Comparison of ENCODE assay signal across 8 mouse cellular contexts in the genomic region with DNA sequence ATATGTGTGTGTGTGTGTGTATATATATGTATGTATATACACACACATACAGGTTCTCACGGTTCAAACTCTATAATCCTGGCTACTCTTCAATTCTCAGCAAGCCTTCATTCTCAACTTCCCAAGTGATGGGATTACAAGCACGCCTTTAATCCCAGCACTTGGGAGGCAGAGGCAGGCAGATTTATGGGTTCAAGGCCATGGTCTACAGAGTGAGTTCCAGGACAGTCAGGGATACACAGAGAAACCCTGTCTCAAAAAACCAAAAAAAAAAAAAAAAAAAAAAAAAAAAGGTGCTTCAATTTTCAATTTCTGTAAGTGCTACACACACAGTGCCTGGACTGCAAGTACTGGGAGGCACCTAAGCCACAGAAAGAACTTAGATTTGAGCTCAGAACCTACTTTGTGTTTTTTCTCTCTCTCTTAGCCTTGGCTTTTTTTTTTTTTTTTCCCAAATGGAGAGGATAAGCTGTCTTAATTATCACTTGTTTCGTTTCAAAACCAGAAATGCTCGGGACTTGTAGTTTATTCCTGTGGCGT. TPM values are rescaled to one million over a fixed set of nuclear protein-coding genes. Genes with fewer than 3 reads are reported as not detected.
A peak's percentile ranks its signal among the peaks of the same experiment; 100 is the strongest.
DNase-seq lines count a peak whose midpoint lies in the region; ATAC-seq and TF ChIP-seq lines count a peak whose summit lies in the region.

No protein-coding gene starts in this region.

- H3K27ac ChIP-seq in liver, adult 2 months (replicated peaks; ENCODE audit: insufficient read depth, low read depth, low read length): no peak overlapping the region; the same call in 1 of the 2 replicates
- H3K27ac ChIP-seq in embryonic facial prominence, embryonic 14.5 days (replicated peaks; ENCODE audit: low read depth, low read length): peak overlapping the region; percentile 83
- peak overlapping the region; percentile 25 for H3K27ac ChIP-seq in intestine, embryonic 16.5 days (ENCODE audit: low read length)
- peak overlapping the region; percentile 67 for H3K27ac ChIP-seq in neural tube, embryonic 14.5 days (ENCODE audit: low read depth, low read length)

- peaks cover 7% of the 10 kb centered on the region for H3K4me1 ChIP-seq in liver, adult 2 months (ENCODE audit: control insufficient read depth, insufficient read depth, low read length)
- no peaks in the 10 kb centered on the region for H3K4me1 ChIP-seq in embryonic facial prominence, embryonic 14.5 days (ENCODE audit: control insufficient read depth, insufficient read depth, low read length)
- H3K4me1 ChIP-seq in intestine, embryonic 16.5 days (ENCODE audit: control insufficient read depth, insufficient read depth, low read length): peaks cover 9% of the 10 kb centered on the region
- H3K4me1 ChIP-seq in neural tube, embryonic 14.5 days (ENCODE audit: control insufficient read depth, insufficient read depth, low read length): peaks cover 4% of the 10 kb centered on the region; the same call in 1 of the 2 replicates

- no peak for TF ChIP-seq POLR2A in liver, adult 2 months (IDR thresholded peaks at IDR 0.05; ENCODE audit: extremely low read depth, insufficient read depth, low read length)

- H3K36me3 ChIP-seq in liver, adult 2 months (ENCODE audit: control insufficient read depth, insufficient read depth, low read length): no peaks in the 10 kb centered on the region
- H3K36me3 ChIP-seq in embryonic facial prominence, embryonic 14.5 days (ENCODE audit: control insufficient read depth, insufficient read depth, low read length): no peaks in the 10 kb centered on the region
- no peaks in the 10 kb centered on the region for H3K36me3 ChIP-seq in intestine, embryonic 16.5 days (ENCODE audit: control insufficient read depth, insufficient read depth, low read length)
- H3K36me3 ChIP-seq in neural tube, embryonic 14.5 days (ENCODE audit: control insufficient read depth, insufficient read depth, low read length): no peaks in the 10 kb centered on the region

- no peaks in the 10 kb centered on the region for H3K27me3 ChIP-seq in liver, adult 2 months (ENCODE audit: control insufficient read depth, insufficient read depth, low read length)
- no peaks in the 10 kb centered on the region for H3K27me3 ChIP-seq in embryonic facial prominence, embryonic 14.5 days (replicated peaks; ENCODE audit: control insufficient read depth, insufficient read depth, low read length)
- H3K27me3 ChIP-seq in intestine, embryonic 16.5 days (replicated peaks; ENCODE audit: control insufficient read depth, insufficient read depth, low read length): no peaks in the 10 kb centered on the region
- no peaks in the 10 kb centered on the region for H3K27me3 ChIP-seq in neural tube, embryonic 14.5 days (ENCODE audit: control insufficient read depth, insufficient read depth, low read length)

- no peaks in the 10 kb centered on the region for H3K9me3 ChIP-seq in embryonic facial prominence, embryonic 14.5 days (ENCODE audit: control insufficient read depth, low read length)
- no peaks in the 10 kb centered on the region for H3K9me3 ChIP-seq in intestine, embryonic 16.5 days (ENCODE audit: control insufficient read depth, low read length)
- no peaks in the 10 kb centered on the region for H3K9me3 ChIP-seq in neural tube, embryonic 14.5 days (ENCODE audit: control insufficient read depth, low read length)

- ATAC-seq in embryonic facial prominence, embryonic 14.5 days (ENCODE audit: low read depth): no peak
- ATAC-seq in intestine, embryonic 16.5 days: no peak
- ATAC-seq in neural tube, embryonic 14.5 days (ENCODE audit: low read depth): no peak

- peak; percentile 18 for DNase-seq in liver, adult 2 months (ENCODE audit: extremely low read depth, low read depth, low spot score)
- no peak for DNase-seq in liver
- DNase-seq in embryonic facial prominence, embryonic 14.5 days (ENCODE audit: low spot score): no peak
- DNase-seq in thymus, postnatal 10 days (ENCODE audit: low spot score in 2 of 2): no peak
- no peak for DNase-seq in thymus, adult 18-20 months
- no peak for DNase-seq in kidney, adult 9 months

- no peak overlapping the region; the same call in 1 of the 2 replicates for H3K9ac ChIP-seq in liver, adult 2 months (ENCODE audit: low read depth, low read length)
- H3K9ac ChIP-seq in embryonic facial prominence, embryonic 14.5 days (ENCODE audit: low read depth, low read length): peak overlapping the region; percentile 57
- H3K9ac ChIP-seq in intestine, embryonic 16.5 days (ENCODE audit: low read depth, low read length): peak overlapping the region; percentile 49; the same call in 1 of the 2 replicates
- peak overlapping the region; percentile 41; the same call in 1 of the 2 replicates for H3K9ac ChIP-seq in neural tube, embryonic 14.5 days (replicated peaks; ENCODE audit: low read depth, low read length)

- H3K79me2 ChIP-seq in liver, adult 2 months (ENCODE audit: control insufficient read depth, insufficient read depth, low read length): no peaks in the 10 kb centered on the region

- H3K4me2 ChIP-seq in embryonic facial prominence, embryonic 14.5 days (ENCODE audit: low read depth, low read length): peak overlapping the region; percentile 96
- H3K4me2 ChIP-seq in intestine, embryonic 16.5 days (ENCODE audit: low read depth, low read length): peak overlapping the region; percentile 39
- H3K4me2 ChIP-seq in neural tube, embryonic 14.5 days (ENCODE audit: low read depth, low read length): peak overlapping the region; percentile 61

- H3K4me3 ChIP-seq in liver, adult 2 months (ENCODE audit: insufficient read depth, low read depth, low read length): peak overlapping the region; percentile 68; the same call in 1 of the 2 replicates
- peak overlapping the region; percentile 83 for H3K4me3 ChIP-seq in embryonic facial prominence, embryonic 14.5 days (ENCODE audit: low read depth, low read length)
- peak overlapping the region; percentile 85 for H3K4me3 ChIP-seq in intestine, embryonic 16.5 days (ENCODE audit: low read length)
- peak overlapping the region; percentile 61 for H3K4me3 ChIP-seq in neural tube, embryonic 14.5 days (ENCODE audit: low read depth, low read length)

- TF ChIP-seq CTCF in liver, adult 2 months (IDR thresholded peaks at IDR 0.05; ENCODE audit: low read depth, low read length): no peak

- 37% methylated on average over 5 of the region's 5 CpGs for WGBS in liver, adult 2 months
- 48% methylated on average over 5 of the region's 5 CpGs for WGBS in embryonic facial prominence, embryonic 14.5 days
- WGBS in intestine, embryonic 16.5 days: 48% methylated on average over 5 of the region's 5 CpGs
- 57% methylated on average over 5 of the region's 5 CpGs for WGBS in neural tube, embryonic 14.5 days

RNA-seq across cellular contexts. Expression of a gene that starts 7.6 kb away (rescaled TPM):
- 8.9 and 13.4 TPM in 2 replicates for total RNA-seq in liver, adult 2 months (2014; rRNA removed)
- 16.0 and 16.6 TPM in 2 replicates for polyA plus RNA-seq in liver, adult 2 months (2012; rRNA removed)
- polyA plus RNA-seq in embryonic facial prominence, embryonic 14.5 days (2014; fragmentation: Nextera tagmentation; extraction: Ambion mirVana): 15.2 and 16.1 TPM in 2 replicates
- 7.5 and 8.4 TPM in 2 replicates for polyA plus RNA-seq in intestine, embryonic 16.5 days (2015; fragmentation: Nextera tagmentation; extraction: Ambion mirVana)
- 0.79 and 2.2 TPM in 2 replicates for polyA plus RNA-seq in neural tube, embryonic 14.5 days (2014; fragmentation: Nextera tagmentation; extraction: Ambion mirVana)

RNA-seq across cellular contexts. Expression of a gene that starts 9.2 kb away (rescaled TPM):
- total RNA-seq in liver, adult 2 months (2014; rRNA removed): 5.5 and 6.3 TPM in 2 replicates
- 2.0 and 2.7 TPM in 2 replicates for polyA plus RNA-seq in liver, adult 2 months (2012; rRNA removed)
- 10.5 and 11.2 TPM in 2 replicates for polyA plus RNA-seq in embryonic facial prominence, embryonic 14.5 days (2014; fragmentation: Nextera tagmentation; extraction: Ambion mirVana)
- polyA plus RNA-seq in intestine, embryonic 16.5 days (2015; fragmentation: Nextera tagmentation; extraction: Ambion mirVana): 4.8 and 5.9 TPM in 2 replicates
- 3.0 and 3.4 TPM in 2 replicates for polyA plus RNA-seq in neural tube, embryonic 14.5 days (2014; fragmentation: Nextera tagmentation; extraction: Ambion mirVana)

RNA-seq across cellular contexts. Expression of a gene that starts 29.0 kb away (rescaled TPM):
- 0.18 TPM in 1 of 2 replicates, not detected in the other for total RNA-seq in liver, adult 2 months (2014; rRNA removed)
- polyA plus RNA-seq in liver, adult 2 months (2012; rRNA removed): 0.02 TPM in 1 of 2 replicates, not detected in the other
- 0.75 and 1.2 TPM in 2 replicates for polyA plus RNA-seq in embryonic facial prominence, embryonic 14.5 days (2014; fragmentation: Nextera tagmentation; extraction: Ambion mirVana)
- polyA plus RNA-seq in intestine, embryonic 16.5 days (2015; fragmentation: Nextera tagmentation; extraction: Ambion mirVana): 53.8 and 61.2 TPM in 2 replicates
- polyA plus RNA-seq in neural tube, embryonic 14.5 days (2014; fragmentation: Nextera tagmentation; extraction: Ambion mirVana): 0.28 and 1.1 TPM in 2 replicates

RNA-seq across cellular contexts. Expression of a gene that starts 33.1 kb away (rescaled TPM):
- total RNA-seq in liver, adult 2 months (2014; rRNA removed): 27.7 and 29.1 TPM in 2 replicates
- polyA plus RNA-seq in liver, adult 2 months (2012; rRNA removed): 29.4 and 44.7 TPM in 2 replicates
- polyA plus RNA-seq in embryonic facial prominence, embryonic 14.5 days (2014; fragmentation: Nextera tagmentation; extraction: Ambion mirVana): 22.9 and 23.1 TPM in 2 replicates
- polyA plus RNA-seq in intestine, embryonic 16.5 days (2015; fragmentation: Nextera tagmentation; extraction: Ambion mirVana): 46.8 and 49.3 TPM in 2 replicates
- polyA plus RNA-seq in neural tube, embryonic 14.5 days (2014; fragmentation: Nextera tagmentation; extraction: Ambion mirVana): 1.8 and 5.3 TPM in 2 replicates

RNA-seq across cellular contexts. Expression of a gene that starts 48.3 kb away (rescaled TPM):
- total RNA-seq in liver, adult 2 months (2014; rRNA removed): not detected in 2 replicates
- not detected in 2 replicates for polyA plus RNA-seq in liver, adult 2 months (2012; rRNA removed)
- 0.54 TPM in 1 of 2 replicates, not detected in the other for polyA plus RNA-seq in embryonic facial prominence, embryonic 14.5 days (2014; fragmentation: Nextera tagmentation; extraction: Ambion mirVana)
- polyA plus RNA-seq in intestine, embryonic 16.5 days (2015; fragmentation: Nextera tagmentation; extraction: Ambion mirVana): 1.3 and 2.2 TPM in 2 replicates
- 0.32 TPM in 1 of 2 replicates, not detected in the other for polyA plus RNA-seq in neural tube, embryonic 14.5 days (2014; fragmentation: Nextera tagmentation; extraction: Ambion mirVana)

Comparison
In these comparisons a context has a peak if more than half of its experiments do, and no peak if none do; other contexts are left out.
1. H3K4me2 ChIP-seq: peak in every context shown above with its lines; median percentile 96 in embryonic facial prominence, embryonic 14.5 days; 61 in neural tube, embryonic 14.5 days; 39 in intestine, embryonic 16.5 days.
2. RNA of a gene that starts 29.0 kb away (polyA plus RNA-seq): 53.8 to 61.2 TPM in intestine, embryonic 16.5 days; 0.75 to 1.2 TPM in embryonic facial prominence, embryonic 14.5 days, 0.28 to 1.1 TPM in neural tube, embryonic 14.5 days and 0.02 TPM in liver, adult 2 months; every median in the first group is over 10 times any median in the second.
3. Peak in every context shown above with its lines, with median percentiles within 50 percentile points of each other: H3K4me3 ChIP-seq.